Mouse (Mus musculus): Measurements from ENCODE around the gene Coro1c.

The Coro1c gene

DNA sequence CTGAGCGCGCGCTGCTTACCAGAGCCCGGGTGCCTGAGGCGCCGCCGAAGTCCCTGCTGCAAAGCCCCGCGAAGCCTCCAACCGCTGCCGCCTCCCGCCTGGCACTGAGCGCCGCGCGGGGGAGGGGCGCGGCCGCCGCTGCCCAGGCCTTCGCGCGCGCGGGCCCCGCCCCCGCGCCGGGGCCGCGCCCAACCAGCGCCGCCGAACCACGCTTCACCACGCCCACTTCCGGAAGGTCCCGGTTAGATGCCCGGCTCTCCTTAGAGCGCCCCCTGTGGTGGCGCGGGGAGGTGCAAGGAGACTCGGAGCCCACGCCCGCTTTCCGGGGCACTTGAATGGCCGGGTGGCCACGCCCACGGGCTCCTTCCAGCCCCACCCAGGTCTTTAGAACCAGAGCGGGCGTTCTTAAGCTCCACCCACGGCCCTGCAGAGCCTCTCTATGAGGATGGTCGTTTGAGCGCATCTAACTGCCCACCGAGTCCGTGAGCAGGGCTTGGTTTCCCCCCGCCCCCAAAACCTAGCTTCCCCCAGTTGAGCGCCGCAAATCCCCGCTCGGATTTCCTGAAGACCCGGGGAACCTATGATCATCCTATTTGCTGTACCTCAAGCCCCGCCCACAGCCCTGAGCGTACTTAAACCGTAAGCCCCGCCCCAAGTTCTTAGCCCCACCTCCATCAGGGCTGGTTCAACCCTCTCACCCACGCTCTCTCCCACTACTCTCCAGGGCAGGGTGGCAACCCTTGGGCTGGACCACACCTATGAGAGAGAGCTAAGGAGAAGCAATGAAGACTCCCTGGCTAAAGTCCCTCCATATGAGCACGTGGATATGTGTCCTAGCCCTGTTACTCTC lies at the start of gene Coro1c:
Gene Coro1c (minus strand): TSS at position 167 of the 850 bp plus-strand sequence.
- DNase-seq (ENCODE audit: low read depth, low spot score): peak; percentile 80

GRCm38 (mm10) chr5:113956510-113956909 lies 48.0 kb upstream of the Coro1c start:
- DNase-seq (ENCODE audit: low read depth, low spot score): peak; percentile 41

- DNase-seq (ENCODE audit: low read depth, low spot score): no peak
Measured at GRCm38 (mm10) chr5:113955691-113956090, 47.1 kb upstream of the Coro1c start.

GRCm38 (mm10) chr5:113955281-113955680 lies 46.7 kb upstream of the Coro1c start:
- no peak for DNase-seq (ENCODE audit: low read depth, low spot score)

DNA sequence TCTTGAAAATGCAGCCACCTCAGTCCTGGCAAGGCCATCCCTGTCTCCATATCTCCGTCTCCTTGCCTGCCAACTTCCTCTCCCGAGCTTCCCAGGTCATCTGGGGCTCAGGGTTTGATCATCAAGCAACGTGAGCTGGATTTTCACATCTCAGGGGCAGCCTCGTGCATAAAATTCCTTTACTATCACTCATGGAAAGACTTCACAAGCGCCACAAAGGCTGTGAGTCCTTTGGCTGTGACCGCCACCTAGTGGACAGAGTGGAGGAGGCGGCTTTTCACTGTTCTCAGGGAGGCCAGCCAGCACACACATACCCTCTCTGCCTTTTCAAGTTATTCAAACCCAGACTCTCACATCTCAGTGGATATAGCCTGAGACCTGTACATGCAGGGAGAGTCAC lies 45.9 kb upstream of the Coro1c start:
- no peak for DNase-seq (ENCODE audit: low read depth, low spot score)

DNA sequence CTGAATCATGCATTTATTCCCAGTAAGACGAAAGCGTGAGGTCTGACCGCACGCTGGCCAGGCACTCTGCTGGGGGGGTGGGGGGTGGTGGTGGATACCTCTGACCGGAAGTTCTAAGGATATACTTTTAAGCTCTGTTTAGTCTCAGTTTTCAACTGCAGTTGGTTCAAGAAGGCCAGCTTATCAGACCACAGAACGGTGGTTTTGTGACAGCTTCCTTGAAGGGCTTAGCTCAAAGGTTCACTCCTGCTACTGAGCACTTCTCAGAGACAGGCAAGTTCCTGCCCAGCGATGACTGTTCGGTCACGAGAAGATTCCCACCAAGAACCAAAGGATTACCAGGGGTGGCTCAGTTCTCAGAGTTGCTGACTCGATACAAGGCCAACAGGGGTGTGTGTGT lies 44.0 kb upstream of the Coro1c start:
- no peak for DNase-seq (ENCODE audit: low read depth, low spot score)

DNA sequence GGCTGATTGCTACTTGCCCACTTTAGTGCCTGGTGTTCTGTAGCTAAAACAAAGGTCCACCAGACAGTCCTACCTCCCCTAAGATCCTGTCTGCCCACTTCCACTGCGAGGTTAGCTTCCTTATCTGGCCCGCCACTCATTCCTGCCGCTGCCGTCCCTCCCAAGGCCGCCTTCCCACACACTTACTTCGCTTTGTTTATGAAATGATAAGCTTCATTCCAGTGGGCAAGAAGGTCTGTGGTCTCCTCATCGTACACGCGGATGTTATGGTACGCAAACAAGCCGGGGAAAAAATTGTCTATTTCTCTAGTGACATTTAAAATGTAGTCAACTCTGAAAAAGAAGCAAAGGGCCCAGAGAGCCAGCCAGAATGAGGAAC lies 43.1 kb upstream of the Coro1c start:
- DNase-seq (ENCODE audit: low read depth, low spot score): no peak

- DNase-seq (ENCODE audit: low read depth, low spot score): no peak
Measured at GRCm38 (mm10) chr5:113950786-113951692, 42.5 kb upstream of the Coro1c start.

DNA sequence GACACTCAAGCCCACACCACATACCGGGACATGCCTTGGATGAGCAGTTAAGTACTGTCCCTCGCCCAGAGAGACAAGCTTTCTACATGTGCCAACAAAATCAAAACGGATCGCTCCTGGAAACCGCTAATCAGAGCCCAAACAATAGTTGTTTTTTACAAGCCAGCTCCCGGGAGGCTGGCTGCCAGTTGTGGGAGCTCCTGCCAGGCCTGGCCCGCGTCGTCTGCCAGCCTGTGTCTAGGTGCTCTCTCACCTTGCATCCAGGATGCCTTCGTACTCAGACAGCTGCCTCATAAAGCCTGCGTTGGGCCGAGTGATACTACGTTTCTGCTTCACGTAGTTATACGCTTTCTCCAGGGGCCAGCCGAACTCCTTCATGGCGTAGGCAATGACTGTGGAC lies 41.6 kb upstream of the Coro1c start:
- DNase-seq (ENCODE audit: low read depth, low spot score): no peak

DNA sequence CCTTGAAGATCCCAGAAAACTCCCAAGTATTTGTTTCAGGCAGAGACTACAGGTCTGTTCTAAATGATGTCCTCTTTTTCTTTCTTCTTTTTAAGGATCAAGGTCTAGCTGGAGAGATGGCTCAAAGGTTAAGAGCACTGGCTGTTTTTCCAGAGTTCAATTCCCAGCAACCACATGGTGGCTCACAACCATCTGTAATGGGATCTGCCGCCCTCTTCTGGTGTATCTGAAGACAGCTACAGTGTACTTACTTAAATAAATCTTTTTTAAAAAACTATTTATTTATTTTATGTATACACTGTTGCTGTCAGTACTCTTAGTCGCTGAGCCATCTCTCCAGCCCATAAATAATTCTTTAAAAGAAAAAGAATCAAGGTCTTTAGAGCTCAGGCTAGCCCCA lies 38.7 kb upstream of the Coro1c start:
- no peak for DNase-seq (ENCODE audit: low read depth, low spot score)

DNA sequence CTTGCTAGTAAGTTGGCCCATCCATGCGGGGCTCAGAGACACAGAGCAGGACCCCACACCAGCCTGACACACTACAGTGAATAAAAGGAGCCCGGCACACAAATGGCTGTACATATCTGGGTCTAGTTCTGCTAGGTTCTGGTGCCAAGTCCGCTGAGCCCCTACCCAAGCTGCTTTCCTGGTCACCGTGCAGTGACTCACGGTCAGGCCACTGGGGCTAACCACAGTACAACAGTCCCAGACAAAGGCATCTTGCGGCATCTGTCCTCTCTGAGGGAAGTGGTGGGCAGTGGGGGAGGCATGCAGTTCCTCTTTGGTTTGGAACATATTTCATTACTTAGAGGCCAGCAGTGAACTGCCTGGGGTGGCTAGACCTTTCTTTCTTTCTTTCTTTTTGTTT lies 36.6 kb upstream of the Coro1c start:
- DNase-seq (ENCODE audit: low read depth, low spot score): no peak

DNA sequence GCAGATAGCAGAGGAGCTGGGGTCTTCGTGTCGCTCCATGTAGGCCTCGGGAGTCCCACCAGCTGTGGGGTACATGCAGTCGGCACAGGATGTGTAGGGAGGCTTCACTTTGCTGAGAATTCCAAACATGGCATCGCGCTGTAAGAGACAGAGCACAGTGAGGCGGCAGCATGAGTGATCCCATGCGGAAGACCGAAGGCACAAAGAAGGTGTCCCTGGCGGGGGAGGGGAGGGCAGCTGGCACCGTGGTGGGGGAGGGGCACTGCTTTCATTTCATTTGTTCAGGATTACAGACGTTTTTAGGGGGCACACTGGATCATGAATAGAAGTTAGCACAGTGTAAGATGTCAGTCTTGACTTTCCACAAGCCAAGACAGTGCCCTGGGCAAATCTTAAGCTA lies 34.8 kb upstream of the Coro1c start:
- no peak for DNase-seq (ENCODE audit: low read depth, low spot score)

- DNase-seq (ENCODE audit: low read depth, low spot score): no peak
Measured at GRCm38 (mm10) chr5:113942580-113942979, 34.0 kb upstream of the Coro1c start.

- DNase-seq (ENCODE audit: low read depth, low spot score): no peak
Measured at GRCm38 (mm10) chr5:113939263-113939900, 30.8 kb upstream of the Coro1c start.

- no peak for DNase-seq (ENCODE audit: low read depth, low spot score)
Measured at GRCm38 (mm10) chr5:113937650-113938049, 29.1 kb upstream of the Coro1c start.

DNA sequence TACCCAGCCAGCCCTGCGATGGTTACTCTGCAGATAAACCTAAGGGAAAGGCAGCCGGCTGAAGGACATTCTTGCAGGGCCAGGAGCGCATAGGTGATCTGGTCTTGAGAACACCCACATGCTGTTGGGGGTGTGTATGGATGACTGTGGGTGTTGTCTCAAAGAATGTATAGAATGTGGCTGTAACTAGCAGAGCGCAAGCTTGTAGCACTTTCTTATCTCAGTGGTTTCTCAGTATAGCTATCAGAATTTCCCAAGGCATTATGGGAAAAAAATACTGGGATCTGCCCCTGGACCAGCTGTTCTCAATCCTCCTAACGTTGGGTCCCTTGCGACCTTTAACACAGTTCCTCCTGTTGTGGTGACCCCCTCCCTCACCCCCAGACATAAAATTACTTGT lies 25.3 kb upstream of the Coro1c start:
- no peak for DNase-seq (ENCODE audit: low read depth, low spot score)

- no peak for DNase-seq (ENCODE audit: low read depth, low spot score)
Measured at GRCm38 (mm10) chr5:113933480-113933879, 24.9 kb upstream of the Coro1c start.

- no peak for DNase-seq (ENCODE audit: low read depth, low spot score)
Measured at GRCm38 (mm10) chr5:113932310-113932709, 23.8 kb upstream of the Coro1c start.

- DNase-seq (ENCODE audit: low read depth, low spot score): no peak
Measured at GRCm38 (mm10) chr5:113930648-113931609, 22.4 kb upstream of the Coro1c start.

DNA sequence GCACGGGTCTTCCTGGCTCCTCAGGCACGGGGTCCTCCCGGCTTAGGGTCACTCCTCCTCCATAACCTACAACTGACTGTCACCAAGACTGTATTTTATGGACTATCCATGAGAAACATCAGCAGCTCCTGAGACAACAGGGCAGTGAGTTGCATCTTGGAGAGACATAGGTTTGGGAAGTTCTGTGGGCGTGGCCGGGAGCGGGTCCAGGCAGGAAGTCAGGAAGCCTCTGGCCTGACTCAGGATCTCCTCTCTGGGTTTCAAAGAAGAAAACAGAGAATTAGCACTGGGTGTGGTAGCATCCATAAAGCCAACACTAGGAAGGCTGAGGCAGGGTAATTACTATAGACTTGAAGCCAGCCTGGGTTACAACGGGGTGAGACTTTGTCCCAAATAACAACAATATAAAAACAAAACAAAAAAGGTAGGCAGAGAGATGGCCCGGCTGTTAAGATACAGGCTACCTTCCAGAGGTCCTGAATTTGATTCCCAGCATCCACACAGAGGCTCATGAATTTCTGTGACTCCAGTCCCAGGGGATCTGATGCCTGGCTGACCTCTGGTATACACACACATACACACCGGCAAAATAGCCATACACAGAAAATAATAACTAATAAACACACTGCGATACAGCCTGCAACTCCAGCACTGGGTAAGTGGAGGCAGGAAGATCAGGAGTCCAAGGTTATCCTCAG lies 21.5 kb upstream of the Coro1c start:
- no peak for DNase-seq (ENCODE audit: low read depth, low spot score)
